Mouse (Mus musculus) MN1 (cell line): ENCODE data around the gene Gal3st2.
A peak's percentile ranks its signal among the peaks of the same experiment; 100 is the strongest.
"Not testable (repeated sequence)": the region's sequence is repeated elsewhere in the genome, so short reads cannot be mapped to it uniquely, and the experiment has no call there.

Experiments
- DNase-seq: peaks from one replicate; pipeline ENCODE4 v3.0.0-alpha.2; 2016; ENCODE audit warnings: low spot score

Gene Gal3st2

DNA sequence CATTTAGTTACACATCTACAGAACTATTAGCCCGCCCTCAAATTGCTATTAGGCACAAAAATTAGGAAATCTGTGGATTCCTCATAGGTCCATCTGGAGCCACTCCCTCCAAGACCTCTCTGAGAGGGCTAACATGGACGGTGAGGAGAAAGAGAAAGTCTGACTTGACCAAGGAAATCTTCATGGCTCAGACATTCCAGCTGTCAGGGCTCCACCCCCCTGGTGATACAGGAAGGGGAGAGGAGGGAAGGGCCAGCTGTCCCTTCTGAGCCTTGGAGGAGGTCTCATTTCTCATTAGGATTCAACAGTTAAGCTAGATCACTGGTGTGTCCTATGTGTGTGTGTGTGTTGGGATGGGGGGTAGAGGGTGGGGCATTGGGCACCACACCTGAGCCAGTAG lies at the start of gene Gal3st2:
TSS of gene Gal3st2 (plus strand) at position 259 of the 400 bp plus-strand sequence.
- DNase-seq, result not testable (repeated sequence)

DNA sequence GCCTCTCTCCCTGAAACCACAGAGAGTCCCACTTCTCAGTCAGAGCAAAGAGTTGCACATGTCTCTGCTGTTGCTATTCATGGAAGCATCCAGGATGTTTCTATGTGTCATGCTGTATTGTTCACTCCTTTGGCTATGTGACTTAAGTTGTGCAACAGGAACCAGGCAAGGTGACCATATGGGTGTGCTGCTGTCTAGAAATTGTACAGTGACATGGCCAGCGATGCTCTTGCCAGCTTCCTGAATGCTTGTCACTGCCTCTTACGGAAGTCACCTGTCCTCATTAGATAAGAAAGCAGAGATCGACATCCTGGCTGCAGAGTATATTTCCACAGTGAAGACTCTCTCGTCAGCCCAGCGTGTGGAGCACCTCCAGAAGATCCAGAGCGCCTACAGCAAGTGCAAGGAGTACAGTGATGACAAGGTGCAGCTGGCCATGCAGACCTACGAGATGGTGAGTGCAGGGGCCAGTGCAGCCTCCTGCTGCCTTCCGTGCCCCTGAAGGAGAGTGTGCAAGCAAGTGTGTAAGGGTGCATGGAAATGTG lies 49.5 kb upstream of the Gal3st2 start:
- DNase-seq, result no peak

DNA sequence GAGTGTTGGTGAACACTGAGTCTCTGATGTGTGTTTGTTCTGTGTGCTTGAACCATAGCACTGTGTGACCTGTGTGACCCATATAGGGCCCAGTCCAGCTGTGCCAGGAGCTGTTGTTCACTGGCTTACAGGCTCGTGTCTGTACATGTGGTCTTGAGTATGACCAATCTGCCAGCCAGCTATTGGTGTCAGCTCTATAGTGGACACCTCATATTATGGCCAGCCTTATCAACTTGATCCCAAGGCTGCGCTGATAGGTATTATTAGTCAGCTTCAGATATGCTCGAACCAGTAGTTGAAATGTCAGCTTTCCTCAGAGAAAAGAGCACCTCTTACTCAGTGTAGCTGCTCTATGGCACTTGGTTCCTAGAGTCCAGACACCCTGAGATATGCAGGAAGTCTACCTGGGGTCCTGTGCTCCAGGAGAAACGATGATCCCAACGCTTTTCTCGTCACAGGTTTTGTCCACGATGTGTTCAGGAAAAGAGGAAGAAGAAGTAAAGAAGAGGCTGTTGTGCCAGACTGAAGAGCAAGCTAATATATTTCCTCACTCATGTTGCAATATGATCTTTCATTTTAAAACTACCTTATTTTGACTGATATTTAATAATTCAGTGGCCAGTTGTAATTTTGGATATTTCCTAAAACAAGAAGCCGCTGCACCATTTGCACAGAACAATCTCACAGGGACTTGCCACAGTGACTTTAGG lies 43.1 kb upstream of the Gal3st2 start:
- no peak for DNase-seq

DNA sequence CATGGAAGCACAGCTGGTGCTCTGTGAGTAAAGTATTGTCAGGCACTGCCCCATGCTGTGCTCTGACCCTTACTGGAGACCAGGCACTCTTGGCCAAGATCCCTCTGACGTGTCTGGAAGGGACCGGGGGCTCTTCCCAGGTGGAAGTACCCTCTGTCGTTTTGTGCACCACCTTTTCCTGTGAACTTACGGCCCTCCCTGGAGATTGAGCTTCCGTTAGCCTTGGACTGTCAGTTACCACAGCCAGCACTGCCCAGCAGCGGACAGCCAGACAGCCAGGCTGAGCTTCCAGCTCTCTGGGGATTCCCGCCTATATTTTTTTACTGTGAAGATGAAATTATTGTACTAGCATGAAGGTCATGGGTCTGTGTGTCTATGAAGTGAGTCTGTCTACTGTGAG lies 42.4 kb upstream of the Gal3st2 start:
- no peak for DNase-seq

DNA sequence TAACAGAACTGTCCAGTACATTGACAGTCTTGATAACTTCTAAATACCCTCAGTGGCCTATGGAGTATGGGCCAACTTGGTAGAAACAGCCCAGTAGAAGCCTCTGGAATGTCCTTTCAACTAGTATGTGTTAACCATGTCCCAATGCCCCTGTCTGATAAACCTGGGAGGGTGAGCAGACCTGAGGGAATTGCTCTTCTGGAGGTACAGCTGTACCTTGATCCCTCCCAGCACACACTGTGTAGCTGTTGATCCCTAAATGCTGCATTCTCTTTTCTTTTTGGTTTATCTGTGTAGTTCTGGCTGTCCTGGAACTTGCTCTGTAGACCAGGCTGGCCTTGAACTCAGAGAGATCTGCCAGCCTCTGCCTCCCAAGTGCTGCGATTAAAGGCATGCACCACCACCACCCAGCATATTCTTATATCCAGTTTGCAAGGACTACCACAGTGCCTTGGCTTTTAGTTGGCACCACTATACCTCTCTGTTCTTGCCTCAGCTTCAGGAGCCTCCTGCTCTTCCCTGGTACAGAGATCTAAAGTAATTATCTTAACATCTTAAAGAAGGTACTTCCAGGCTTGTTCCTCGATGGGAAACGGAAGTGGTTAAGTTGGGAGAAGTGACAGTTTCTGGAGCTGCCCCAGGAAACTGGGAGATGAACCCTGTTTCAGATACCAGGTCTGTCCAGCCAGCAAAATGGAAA lies 37.2 kb upstream of the Gal3st2 start:
- no peak for DNase-seq

DNA sequence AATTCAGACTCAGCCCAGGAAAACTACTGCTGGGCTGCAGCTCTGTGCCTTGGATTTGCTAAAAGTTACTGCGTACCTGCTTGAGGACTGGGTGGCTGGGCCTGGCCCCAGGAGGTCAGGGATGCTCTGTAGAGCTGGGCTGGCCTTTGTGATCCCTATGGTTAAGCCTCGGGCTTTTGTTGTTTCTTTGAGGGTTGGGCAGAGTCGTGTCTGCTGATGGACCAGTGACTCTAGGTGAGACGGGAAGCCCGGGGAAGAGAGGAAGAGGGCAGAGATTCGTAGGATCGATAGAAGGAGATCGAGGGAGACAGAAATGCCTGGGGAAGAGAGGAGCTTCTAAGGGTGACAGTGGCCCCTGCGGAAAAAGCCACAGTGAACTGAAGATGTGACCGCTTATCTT lies 36.5 kb upstream of the Gal3st2 start, which contains the start of gene D2hgdh:
TSS of gene D2hgdh (plus strand) at position 301 of the 400 bp plus-strand sequence.
- peak; percentile 46 for DNase-seq

DNA sequence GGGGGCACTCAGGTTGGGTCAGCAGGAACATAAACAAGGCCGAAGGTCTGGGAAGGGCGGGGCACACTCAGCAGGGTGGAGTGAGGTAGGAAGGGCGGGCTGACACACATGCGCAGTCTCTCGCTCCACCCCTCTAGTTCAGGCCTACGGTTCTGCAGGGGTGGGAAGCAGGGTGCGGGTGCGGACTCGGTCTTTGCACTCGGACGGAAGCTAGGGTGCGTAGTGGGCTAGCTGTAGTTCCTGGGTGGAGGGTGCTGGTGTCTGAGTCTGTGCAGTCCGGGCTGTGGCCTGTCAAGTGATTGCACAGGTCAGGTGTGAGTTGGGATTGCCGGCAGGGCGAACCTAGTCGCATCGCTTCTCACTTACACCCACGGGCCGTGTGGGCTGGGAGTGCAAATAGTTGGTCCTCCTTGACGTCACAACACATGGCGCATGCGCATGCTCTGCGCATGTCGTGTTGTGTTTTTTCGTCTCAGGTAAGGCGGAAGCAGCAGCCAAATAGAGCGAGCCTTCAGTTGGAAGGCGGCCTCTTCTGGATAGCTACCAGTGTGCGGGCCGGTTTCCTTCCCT lies 35.9 kb upstream of the Gal3st2 start:
- peak; percentile 95 for DNase-seq

DNA sequence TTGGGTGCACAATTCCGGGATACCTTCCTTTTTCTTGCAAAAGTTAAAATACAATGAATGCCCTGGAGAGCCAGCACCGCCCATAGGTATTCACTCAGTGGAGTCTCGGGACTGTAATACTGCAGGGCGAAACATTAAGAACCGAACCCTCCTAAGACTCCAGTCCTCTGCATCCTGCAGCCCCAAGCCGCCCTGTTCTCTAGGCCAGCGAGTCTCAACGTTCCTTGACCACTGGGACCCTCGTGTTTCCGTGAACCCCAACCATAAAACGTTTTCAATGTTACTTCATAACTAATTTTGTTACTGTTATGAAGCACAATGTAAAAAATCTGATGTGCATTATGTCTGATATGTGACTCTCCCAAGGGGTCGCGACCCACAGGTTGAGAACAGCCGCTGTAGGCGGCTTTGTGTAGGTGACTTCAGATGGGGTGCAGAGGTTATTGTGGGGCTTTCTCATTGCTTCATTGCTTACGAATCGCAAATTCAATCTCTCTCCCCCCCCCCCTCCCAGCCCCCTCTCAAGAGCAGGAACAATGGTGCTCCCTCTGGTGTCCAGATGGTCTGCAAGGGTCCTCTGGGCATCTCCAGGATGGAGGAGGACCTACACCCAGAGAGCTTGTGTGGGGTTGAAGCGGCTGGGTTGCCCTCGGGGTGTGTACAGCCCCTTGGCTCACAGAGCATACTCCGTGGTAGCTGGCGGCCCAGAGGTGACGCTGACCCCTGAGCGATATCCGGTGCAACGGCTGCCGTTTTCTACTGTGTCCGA lies 35.2 kb upstream of the Gal3st2 start:
- no peak for DNase-seq

DNA sequence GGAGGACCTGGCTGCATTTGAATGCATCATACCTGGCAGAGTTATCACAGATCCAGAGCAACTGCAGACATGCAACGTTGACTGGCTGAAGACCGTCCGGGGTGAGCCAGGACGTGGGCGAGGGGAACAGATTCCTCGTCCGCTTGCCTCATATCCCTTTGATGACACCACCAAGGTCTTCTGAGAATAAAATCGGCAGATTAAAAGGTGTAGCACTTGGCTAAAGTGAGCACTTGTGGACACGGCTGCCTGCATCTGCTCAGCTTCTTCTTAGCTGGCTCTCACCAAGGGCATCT lies 34.6 kb upstream of the Gal3st2 start:
- no peak for DNase-seq

DNA sequence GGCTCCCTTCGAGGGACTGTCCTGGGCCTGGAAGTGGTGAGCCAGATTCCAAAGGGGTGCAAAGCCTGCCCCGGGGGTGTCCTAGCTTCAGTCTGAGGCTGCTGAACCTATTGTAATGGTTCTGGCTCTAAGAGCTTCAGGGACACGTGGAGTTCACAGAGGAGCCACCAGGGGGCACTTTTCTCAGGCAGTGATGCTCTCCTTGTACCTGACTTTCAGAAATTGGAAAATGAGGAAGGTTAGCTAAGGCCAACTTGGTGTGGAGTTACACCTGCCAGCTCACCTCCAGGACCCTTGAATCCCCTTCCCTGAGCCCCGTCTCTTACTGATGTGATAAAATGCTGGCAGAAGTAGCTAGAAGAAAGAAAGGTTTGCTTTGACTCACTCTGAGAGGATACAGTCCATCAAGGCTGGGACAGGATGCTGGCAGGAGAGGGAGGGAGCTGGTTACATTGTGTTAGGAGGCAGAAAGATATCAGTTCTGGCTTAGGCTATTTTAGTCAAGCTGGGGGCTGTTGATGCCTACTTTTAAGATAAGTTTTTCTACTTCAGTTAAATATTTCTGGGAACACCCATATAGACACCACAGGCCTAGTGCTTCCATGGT lies 28.2 kb upstream of the Gal3st2 start:
- peak; percentile 4 for DNase-seq

DNA sequence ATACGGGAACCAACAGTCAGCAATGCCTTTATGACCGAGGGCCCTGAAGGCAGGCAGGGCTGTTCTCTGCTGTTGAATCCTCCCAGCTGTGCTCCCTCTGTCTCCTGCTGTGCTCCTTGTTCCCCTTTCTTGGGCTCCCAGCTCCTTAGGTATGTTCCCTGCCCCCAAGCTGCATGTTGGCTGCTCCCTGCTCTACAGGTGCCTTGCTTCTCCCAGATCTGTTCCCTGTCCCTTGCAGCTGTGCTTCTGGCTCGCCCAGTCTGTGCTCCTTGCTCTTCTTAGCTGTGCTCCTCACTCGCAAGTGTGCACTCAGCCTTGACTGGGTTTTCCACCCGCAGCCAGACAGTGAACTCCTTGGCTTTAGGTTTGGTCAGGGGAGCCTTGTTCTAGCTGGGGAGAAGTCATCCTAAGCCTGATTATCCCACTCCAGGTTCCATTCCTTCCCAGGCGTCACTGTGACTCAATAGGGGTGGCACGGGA lies 26.4 kb upstream of the Gal3st2 start:
- DNase-seq, result peak; percentile 4

DNA sequence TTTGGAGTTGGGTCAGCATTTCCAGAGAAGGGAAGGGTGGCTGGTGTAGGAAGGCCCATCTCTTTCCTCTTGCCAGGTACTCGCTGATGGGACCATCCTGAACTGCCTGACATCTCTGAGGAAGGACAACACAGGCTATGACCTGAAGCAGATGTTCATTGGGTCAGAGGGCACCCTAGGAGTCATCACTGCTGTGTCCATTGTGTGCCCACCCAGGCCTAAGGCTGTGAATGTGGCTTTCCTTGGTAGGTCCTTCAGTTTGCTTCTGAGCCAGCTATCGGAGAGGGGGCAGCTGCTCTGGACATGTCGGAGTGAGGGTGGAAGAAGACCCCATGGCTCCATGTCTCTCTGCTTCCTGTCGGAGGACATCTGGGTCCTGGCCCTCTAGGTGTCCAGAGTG lies 25.9 kb upstream of the Gal3st2 start:
- peak; percentile 1 for DNase-seq

DNA sequence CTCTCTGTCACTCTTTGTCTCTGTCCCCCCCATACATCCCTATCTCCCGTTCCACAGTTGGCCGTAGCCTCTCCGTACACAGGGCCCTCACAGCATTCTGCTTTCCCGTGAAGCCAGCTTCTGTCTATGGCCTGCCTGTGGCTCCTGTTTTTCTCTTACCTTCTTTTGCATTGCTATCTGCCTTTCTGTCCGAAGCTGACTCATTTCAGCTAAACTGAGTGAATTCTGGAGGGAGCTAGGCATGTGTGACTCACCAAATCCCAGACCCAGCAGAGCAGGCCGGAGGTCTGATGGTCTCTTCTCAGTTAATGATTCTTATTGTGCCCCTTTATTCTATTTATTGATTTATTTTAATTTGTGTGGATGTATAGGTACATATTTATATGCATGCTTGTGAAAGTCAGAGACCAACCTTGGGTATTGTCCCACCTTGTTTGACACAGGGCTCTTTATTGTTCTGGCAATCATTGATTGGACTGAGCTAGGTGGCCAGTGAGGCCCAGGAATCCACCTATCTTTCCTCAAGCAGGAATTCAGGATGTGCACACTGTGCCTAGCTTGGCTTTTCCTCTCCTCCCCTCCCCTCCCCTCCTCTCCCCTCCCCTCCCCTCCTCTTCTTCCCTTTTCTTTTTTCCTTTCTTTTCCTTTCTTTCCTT lies 25.1 kb upstream of the Gal3st2 start:
- peak; percentile 29 for DNase-seq

DNA sequence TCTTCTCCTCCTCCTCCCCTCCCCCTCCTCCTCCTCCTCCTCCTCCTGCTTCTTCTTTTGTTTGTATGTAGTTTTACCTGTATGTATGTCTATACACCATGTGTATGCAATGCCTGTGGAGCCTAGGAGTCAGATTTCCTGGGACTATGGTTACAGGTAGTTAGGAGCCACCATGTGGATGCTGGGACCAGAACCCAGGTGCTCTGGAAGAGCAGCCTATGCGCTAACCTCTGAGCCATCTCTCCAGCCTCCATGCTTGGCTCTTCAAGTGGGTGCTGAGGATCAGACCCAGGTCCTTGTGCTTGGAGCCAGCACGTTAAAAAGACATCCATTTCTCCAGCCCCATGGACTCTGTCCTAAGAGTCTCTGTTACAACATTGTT lies 24.6 kb upstream of the Gal3st2 start:
- no peak for DNase-seq

DNA sequence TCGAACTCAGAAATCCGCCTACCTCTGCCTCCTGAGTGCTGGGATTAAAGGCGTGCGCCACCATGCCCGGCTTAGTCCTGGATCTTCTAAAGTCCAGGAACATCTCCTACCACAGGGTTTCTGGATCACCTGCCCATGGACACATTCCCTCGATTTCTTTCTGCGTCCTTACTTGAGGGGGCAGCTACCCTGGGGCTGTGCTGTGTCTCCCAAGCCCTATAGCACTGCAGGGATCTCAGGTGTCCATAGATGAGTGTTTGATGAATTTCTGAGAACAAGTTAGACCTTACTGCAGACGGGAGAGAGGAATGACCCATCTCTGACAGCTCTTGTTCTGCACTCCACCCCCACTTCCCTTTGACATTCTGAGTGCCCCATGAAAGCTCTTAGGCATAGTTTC lies 23.8 kb upstream of the Gal3st2 start:
- peak; percentile 2 for DNase-seq

DNA sequence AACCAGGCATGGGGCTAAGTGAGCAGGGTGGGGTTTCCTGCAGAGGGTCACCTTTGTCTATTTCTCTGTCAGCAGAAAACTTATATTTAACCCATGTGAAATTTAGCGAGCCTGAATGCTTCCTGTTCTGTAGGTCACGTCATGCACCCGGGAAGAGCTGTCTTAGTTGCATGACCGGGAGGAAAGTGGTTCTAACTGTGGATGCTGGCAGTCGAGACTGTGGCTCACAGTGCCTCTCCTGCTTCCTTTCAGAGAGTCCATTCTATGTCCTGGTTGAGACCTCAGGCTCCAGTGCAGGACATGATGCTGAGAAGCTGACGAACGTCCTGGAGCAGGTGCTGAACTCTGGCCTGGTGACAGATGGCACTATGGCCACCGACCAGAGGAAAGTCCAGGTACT lies 22.5 kb upstream of the Gal3st2 start:
- not testable (repeated sequence) for DNase-seq

DNA sequence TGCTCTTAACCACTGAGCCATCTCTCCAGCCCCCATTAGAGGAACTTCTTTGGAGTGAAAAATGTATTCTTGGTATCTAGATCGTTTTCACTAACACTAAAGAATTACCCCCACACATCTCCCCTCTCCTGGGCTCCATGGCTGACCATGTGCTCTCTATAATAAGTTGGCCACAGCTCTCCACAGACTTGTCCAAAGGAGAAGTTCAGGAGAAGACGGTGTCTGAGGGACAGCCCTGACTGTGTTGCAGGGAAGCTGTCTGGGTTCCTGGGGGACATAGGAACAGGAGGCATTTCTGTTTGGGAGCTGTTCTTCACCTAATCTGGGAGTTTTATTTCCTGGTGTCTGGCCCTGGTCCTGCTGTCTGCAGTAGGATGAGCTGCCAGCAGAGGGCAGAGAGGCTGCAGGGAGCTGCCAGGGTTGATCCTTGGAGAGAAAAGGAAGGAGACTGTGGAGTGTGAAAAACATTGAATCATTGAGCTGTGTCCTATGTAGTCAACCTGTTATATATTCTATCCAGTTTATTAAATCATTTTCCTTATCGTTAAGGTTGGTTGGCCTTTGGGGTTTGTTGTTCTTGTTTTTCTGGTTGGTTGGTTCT lies 15.2 kb upstream of the Gal3st2 start:
- not testable (repeated sequence) for DNase-seq

DNA sequence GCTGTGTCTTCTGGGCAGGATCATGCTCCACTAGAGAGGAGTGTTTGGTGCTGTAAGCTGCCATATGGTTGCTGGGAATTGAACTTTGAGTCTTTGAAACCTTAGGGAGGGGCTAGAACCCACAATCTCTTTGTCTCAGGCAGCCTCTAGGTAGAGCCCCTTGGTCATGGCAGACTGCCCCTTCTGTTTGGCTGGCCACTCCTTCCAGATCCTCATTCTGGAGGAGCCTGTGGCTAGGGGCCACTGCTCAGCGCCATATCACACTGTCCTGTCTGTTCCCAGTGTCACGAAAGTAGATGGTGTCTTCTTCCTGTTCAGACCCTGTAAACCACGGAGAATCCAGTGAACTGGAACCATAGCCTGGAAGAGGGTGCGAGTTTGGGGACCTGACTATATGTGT lies 5.3 kb upstream of the Gal3st2 start:
- not testable (repeated sequence) for DNase-seq

DNA sequence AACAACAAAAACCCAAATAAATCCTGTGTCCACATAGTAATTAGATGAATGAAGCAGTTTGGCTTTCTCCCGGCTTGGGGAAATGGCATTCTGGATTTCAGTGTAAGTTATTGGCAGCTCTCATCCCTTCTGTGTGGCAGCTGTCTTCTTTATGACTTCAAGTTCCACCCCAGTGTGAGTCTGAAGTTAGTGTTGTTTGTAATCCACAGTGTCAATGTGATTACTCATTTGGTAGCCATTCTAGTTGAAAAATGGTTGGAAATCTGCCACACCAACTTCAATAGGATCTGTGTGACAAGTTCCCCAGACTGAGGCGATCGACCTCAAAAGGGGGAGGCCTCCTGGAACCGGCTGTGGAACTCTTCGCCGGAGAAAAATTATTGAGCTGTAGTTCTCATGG lies 3.7 kb upstream of the Gal3st2 start:
- DNase-seq, result no peak

DNA sequence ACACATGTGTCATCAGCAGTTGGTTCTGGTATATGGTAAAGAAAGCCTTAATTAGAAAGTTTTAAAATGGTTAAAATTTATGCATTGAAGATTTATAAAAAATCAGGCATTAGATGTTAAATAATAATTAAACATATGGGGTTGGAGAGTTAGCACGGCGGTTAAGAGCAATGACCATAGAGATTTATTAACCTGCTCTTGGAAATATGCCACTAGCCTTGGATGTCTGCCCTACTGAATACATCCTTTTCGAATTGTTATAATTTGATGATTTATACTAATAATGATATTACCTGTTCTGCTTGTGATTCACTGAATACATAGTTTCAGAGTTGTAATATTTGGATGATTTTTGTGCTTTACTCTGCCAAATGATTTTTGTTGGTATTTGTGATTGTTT lies 3.1 kb upstream of the Gal3st2 start:
- DNase-seq, result no peak

DNA sequence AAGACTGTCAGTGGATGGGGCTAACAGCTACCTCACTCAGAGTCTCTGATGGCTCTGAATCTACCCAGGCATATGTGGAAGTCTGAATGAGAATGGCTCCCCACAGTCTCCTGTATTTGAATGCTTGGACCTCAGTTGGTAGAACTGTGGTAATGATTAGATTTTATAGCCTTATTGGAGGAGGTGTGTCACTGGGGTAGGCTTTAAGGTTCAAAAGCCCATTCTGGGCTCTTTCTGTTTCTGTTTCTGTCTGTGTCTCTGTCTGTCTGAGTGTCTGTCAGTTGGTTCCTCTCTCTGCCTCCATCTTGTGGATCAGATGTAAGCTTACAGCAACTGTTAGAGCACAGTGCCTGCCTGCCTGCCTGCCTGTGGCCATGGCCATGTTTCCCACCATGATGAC lies 1.5 kb upstream of the Gal3st2 start:
- no peak for DNase-seq
